Mouse (Mus musculus): ENCODE measurements around the gene Ppp1r14c.

DNA sequence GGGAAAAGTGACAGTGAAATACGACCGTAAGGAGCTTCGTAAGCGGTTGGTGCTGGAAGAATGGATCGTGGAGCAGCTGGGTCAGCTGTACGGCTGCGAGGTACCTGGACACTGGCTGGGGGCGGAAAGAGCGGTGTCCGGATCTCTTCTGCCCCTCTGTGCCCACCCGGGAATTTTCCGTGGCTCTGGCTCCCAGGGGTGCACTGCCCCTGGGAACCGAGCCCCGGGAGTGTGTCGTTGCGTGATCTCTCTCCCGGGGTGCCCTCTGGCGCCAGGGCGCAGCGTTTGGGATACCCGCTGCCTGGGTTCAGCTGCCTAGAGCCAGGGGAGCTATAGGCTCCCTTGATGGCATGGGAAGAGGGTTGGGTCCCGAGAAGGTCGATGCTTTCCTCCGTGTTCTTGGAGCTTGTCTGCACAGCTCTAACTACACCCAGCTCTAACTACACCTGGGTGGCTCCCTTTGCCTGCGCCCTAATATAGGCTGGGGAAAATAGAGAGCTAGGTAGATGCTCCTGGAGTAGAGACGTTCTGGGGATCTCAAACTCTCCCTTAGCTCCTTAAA lies 1.1 kb downstream of the Ppp1r14c start:
- TF ChIP-seq EP300 (optimal IDR thresholded peaks at IDR 0.05) (no peak), CTCF (IDR thresholded peaks at IDR 0.05; ENCODE audit: low read depth) (no peak)

All from stomach, postnatal 0 days (tissue).